Mouse (Mus musculus): ENCODE results near the gene Ipcef1.
"Not testable (repeated sequence)": the region's sequence is repeated elsewhere in the genome, so short reads cannot be mapped to it uniquely, and the experiment has no call there.

Gene Ipcef1

DNA sequence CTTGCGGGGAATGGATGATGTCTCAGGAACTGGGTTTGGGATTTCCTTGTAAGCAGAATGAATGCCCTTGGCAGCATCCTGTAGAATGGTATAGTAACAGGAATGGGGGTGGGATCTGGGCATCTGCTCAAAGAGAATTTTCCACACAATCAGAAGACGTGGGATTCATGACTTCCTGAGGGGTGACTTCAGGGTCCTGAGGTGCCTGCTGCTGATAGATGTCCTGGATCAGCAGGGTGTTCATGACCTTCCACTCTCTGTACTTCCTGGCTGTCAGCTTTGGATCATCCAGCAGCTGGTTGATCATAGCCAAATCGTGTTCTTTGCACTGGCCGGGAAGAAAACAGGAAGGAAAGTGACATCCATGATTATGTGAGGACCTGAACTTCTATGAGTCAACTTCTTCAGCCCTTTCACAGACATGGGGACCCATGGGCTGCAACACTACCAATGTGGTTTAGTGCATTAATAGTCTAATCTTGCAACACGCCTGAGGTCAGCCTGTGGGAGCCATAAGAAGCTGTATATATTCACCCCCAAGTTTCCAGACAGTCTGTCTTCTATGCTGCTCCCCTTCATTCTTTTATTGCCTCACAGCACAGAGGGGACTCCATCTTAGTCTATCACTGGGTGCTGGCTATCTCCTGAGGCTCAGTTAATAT lies 161.8 kb downstream of the Ipcef1 start:
- in situ Hi-C loops (cut with MboI, MseI), result loop anchor here (5.0 kb wide), 1 partner anchor 107 kb away; no protein-coding TSS in a partner anchor

DNA sequence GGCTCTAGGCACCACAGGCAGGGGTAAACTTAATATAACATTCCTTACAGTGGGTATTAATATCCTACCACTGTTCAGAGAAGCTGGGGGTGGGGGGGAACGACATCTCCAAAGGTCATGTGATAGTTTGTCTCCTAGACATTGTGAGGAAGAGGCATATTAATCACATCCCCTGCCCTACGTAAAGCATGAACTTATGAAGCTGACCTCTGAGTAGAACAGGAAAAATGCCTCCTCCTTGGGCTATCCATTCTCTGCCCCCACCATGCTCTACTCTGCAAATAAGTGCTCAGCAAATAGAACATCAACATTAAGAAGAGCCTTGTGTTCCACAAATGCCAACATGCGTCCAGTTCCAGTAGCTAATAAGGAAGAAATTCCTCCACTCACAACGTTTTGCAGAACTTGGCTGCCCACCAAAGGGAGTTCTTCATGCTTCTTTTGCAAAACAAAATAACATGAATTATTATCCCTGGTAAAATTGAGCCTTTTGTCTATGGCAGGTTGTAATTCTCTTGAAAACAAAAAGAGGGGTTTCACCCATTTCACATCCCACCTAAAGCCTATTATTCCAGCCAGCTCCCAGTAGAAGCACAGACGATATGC lies 162.5 kb downstream of the Ipcef1 start:
- in situ Hi-C loops (cut with MboI, MseI), result loop anchor here (5.0 kb wide), 1 partner anchor 108 kb away; no protein-coding TSS in a partner anchor

GRCm38 (mm10) chr10:6885460-6885859 lies 166.8 kb downstream of the Ipcef1 start:
- in situ Hi-C loops (cut with MboI, MseI), result no loop called here

DNA sequence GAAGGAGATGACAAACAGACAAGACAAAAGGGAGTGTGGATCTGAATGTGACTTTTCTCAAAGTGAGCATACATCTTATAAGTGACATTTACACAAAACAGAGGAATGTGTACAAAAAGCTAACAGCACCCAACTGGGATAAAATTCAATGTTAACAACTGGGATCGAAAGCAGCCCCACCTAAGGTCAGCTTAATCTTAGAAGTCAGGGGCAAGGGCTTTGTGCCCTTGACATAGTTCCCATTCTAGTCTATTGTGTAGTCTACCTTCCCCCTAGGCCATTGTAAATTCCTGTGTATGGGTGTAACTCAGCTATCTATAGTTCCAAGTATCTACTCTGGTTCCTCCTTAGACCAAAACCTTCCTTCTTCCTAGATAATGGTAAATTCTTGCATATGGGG lies 170.2 kb downstream of the Ipcef1 start:
- in situ Hi-C loops (cut with MboI, MseI), result not testable (repeated sequence)

- in situ Hi-C loops (cut with MboI, MseI), result no loop called here
Observed at GRCm38 (mm10) chr10:6878276-6878881, 173.9 kb downstream of the Ipcef1 start.

- in situ Hi-C loops (cut with MboI, MseI), result no loop called here
Observed at GRCm38 (mm10) chr10:6873917-6874316, 178.4 kb downstream of the Ipcef1 start.

DNA sequence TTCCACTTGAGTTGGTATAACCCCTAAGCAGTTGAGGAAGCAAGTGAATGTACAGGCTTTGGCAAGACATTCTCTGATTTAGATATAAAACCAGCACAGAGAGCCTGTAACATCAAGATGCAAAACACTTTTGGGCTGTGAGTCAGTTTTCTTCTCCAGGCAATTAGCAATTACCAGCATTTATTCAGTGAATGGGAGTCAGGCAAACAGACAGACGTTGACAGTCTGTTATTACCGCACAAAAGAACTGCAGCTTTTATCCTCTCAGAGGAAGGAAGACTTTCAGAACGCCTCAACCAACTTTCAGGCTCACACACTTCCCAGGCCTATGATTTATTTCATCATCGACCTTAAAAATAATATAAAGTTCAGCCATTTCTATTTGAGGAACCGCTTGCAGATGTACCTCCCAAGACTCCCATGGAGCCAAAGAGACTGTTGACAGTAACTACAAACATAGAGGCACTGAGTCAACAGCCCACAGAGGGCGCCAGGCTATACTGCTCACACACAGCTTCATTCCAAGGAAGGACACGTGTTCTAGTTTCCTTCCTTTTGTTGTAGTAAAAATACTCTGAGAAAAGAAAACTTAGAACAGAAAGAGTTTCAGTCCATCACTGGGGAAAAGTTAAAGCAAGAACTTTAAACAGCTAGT lies 180.7 kb downstream of the Ipcef1 start:
- in situ Hi-C loops (cut with MboI, MseI), result no loop called here

- in situ Hi-C loops (cut with MboI, MseI), result no loop called here
Observed at GRCm38 (mm10) chr10:6855812-6856211, 196.5 kb downstream of the Ipcef1 start.

- in situ Hi-C loops (cut with MboI, MseI), result no loop called here
Observed at GRCm38 (mm10) chr10:6848834-6849233, 203.4 kb downstream of the Ipcef1 start.

DNA sequence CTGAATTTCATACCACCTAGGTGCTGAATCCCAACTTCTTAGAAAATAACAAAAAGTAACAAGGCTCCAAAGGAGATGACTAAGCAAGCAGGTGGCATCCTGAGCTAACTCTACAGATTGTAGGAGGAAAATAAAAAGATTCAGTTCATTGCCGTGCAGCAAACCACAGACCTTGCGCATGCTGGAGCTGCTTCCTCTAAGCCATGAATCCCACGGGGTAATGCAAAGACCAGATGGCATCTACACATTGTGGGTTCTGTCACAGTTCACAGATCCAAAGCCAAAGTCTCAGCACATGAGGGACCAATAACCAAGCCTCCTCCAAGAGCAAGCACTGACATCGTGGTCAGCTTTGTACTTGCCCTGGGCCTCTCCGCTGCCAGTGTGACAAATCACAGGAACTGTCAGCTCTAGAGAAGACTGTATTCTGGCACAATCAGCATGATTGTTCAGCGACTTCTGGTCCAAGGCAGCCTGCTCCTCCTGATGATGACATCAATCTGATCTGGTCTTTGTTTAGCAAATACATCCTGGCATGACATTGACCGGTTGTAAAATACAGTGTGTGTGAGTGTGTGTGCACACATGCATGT lies 204.0 kb downstream of the Ipcef1 start:
- in situ Hi-C loops (cut with MboI, MseI), result no loop called here

DNA sequence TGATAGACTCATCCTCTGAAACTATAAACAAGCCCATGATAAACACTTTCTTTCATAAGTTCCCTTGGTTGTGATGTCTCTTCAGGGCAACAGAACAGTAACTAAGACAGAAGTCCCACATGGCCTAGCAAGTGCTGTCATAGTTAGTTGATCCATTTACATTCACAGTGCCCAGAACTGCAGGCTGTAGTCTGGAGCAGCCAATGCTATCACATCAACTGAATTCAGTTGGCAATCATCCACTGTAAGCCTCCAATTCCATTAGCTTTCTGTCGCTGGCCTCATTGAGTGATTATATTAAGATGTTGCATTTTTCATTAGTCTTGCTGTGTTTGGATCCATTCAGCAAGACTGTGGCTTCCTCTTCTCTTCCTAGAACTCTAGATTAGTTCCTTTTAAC lies 206.0 kb downstream of the Ipcef1 start:
- in situ Hi-C loops (cut with MboI, MseI), result no loop called here

- in situ Hi-C loops (cut with MboI, MseI), result no loop called here
Observed at GRCm38 (mm10) chr10:6842225-6842624, 210.1 kb downstream of the Ipcef1 start.

All from T-helper 2 cell (primary cell).